ENCODE assay signal across 24 mouse cellular contexts in genomic region chr2:30466787-30467186, GRCm38 (mm10). TPM values are rescaled to one million over a fixed set of nuclear protein-coding genes. Genes with fewer than 3 reads are reported as not detected.
DNase-seq lines count a peak whose midpoint lies in the region; ATAC-seq lines count a peak whose summit lies in the region.
"Had no signal": no experiment of that assay in that cellular context is flagged by ENCODE, and none has a peak within 500 bp of the region (broad histone marks: within the 10 kb centered on the region; RNA-seq: fewer than 3 reads in every experiment).

No protein-coding gene starts in this region.

- H3K4me3 ChIP-seq in kidney, embryonic 14.5 days (ENCODE audit: low read length), result no peak overlapping the region
- no peak overlapping the region for H3K4me3 ChIP-seq in limb, embryonic 10.5 days
- H3K4me3 ChIP-seq: erythroblast, embryonic 14.5 days; heart, adult 2 months; hindbrain, embryonic 15.5 days; intestine, embryonic 15.5 days; limb, embryonic 15.5 days; midbrain, embryonic 15.5 days; neural tube, embryonic 15.5 days had no signal

- DNase-seq in embryo, embryonic 10 days (ENCODE audit: low spot score), result peak; percentile 48
- no peak for DNase-seq in embryo, embryonic 10.5 days (ENCODE audit: low spot score)
- no peak for DNase-seq in kidney, postnatal 4 days
- DNase-seq in NIH3T3 (ENCODE audit: low read depth), result peak; percentile 55
- DNase-seq in limb, embryonic 10.5 days (ENCODE audit: low spot score), result no peak
- no peak for DNase-seq in thymus, postnatal 10 days (ENCODE audit: low spot score in 2 of 2)
- no peak for DNase-seq in cerebellum, postnatal 36 days
- DNase-seq: adrenal gland, postnatal 25 days; cerebellum, adult 11 months; gastrocnemius, postnatal 14 days; heart, adult 2 months; heart, postnatal 10 days; kidney, postnatal 14 days; lung, postnatal 36 days; spleen, adult 18-20 months; thymus, postnatal 36 days had no signal

- no peak overlapping the region for H3K4me2 ChIP-seq in kidney, embryonic 14.5 days (replicated peaks; ENCODE audit: low read depth, low read length)
- H3K4me2 ChIP-seq: hindbrain, embryonic 15.5 days; intestine, embryonic 15.5 days; limb, embryonic 15.5 days; midbrain, embryonic 15.5 days; neural tube, embryonic 15.5 days had no signal

- H3K9me3 ChIP-seq in kidney, embryonic 14.5 days (ENCODE audit: control insufficient read depth, low read length), result no peaks in the 10 kb centered on the region
- H3K9me3 ChIP-seq in limb, embryonic 10.5 days (replicated peaks), result no peaks in the 10 kb centered on the region
- H3K9me3 ChIP-seq: hindbrain, embryonic 15.5 days; intestine, embryonic 15.5 days; limb, embryonic 15.5 days; midbrain, embryonic 15.5 days; neural tube, embryonic 15.5 days had no signal

- H3K27me3 ChIP-seq in kidney, embryonic 14.5 days (ENCODE audit: control insufficient read depth, insufficient read depth, low read length), result no peaks in the 10 kb centered on the region
- peaks cover 12% of the 10 kb centered on the region for H3K27me3 ChIP-seq in limb, embryonic 10.5 days (ENCODE audit: low read depth, poor library complexity, severe bottlenecking)
- H3K27me3 ChIP-seq: hindbrain, embryonic 15.5 days; intestine, embryonic 15.5 days; limb, embryonic 15.5 days; midbrain, embryonic 15.5 days; neural tube, embryonic 15.5 days had no signal

- H3K27ac ChIP-seq in kidney, embryonic 14.5 days (ENCODE audit: low read depth, low read length), result 0 out of 2 replicates have a peak overlapping the region, but pooled peaks have one; percentile 14
- H3K27ac ChIP-seq in limb, embryonic 10.5 days, result peak overlapping the region; percentile 59
- H3K27ac ChIP-seq: heart, adult 2 months; hindbrain, embryonic 15.5 days; intestine, embryonic 15.5 days; limb, embryonic 15.5 days; midbrain, embryonic 15.5 days; neural tube, embryonic 15.5 days had no signal

- H3K9ac ChIP-seq in kidney, embryonic 14.5 days (ENCODE audit: low read depth, low read length), result no peak overlapping the region
- H3K9ac ChIP-seq: hindbrain, embryonic 15.5 days; intestine, embryonic 15.5 days; limb, embryonic 15.5 days; midbrain, embryonic 15.5 days; neural tube, embryonic 15.5 days had no signal

- no peak for ATAC-seq in kidney, embryonic 14.5 days (ENCODE audit: low FRiP score, low TSS enrichment)
- ATAC-seq: forebrain, embryonic 14.5 days; intestine, embryonic 15.5 days; midbrain, embryonic 15.5 days had no signal

- no peaks in the 10 kb centered on the region for H3K36me3 ChIP-seq in kidney, embryonic 14.5 days (ENCODE audit: control insufficient read depth, insufficient read depth, low read length)
- H3K36me3 ChIP-seq in limb, embryonic 10.5 days, result no peaks in the 10 kb centered on the region
- H3K36me3 ChIP-seq: hindbrain, embryonic 15.5 days; intestine, embryonic 15.5 days; limb, embryonic 15.5 days; midbrain, embryonic 15.5 days; neural tube, embryonic 15.5 days had no signal

- WGBS in kidney, embryonic 14.5 days, result 41% methylated on average over 4 of the region's 4 CpGs
- WGBS in limb, embryonic 10.5 days, result 42% methylated on average over 4 of the region's 4 CpGs

- H3K4me1 ChIP-seq in kidney, embryonic 14.5 days (ENCODE audit: control insufficient read depth, insufficient read depth, low read length), result peaks cover 27% of the 10 kb centered on the region
- peaks cover 78% of the 10 kb centered on the region for H3K4me1 ChIP-seq in limb, embryonic 10.5 days

RNA-seq across cellular contexts. Expression of gene Ier5l, which starts 7.2 kb away (rescaled TPM):
- polyA plus RNA-seq in kidney, embryonic 14.5 days (2014; fragmentation: Nextera tagmentation; extraction: Ambion mirVana), result 5.5 and 7.2 TPM in 2 replicates
- 2.2 and 2.9 TPM in 2 replicates for polyA plus RNA-seq in limb, embryonic 10.5 days (2016; fragmentation: Nextera tagmentation; extraction: Ambion mirVana)

RNA-seq across cellular contexts. Expression of gene Ptpa, which starts 50.9 kb away (rescaled TPM):
- 92.3 and 96.0 TPM in 2 replicates for polyA plus RNA-seq in kidney, embryonic 14.5 days (2014; fragmentation: Nextera tagmentation; extraction: Ambion mirVana)
- 172 and 177 TPM in 2 replicates for polyA plus RNA-seq in limb, embryonic 10.5 days (2016; fragmentation: Nextera tagmentation; extraction: Ambion mirVana)

RNA-seq across cellular contexts. Expression of gene Crat, which starts 51.2 kb away (rescaled TPM):
- polyA plus RNA-seq in kidney, embryonic 14.5 days (2014; fragmentation: Nextera tagmentation; extraction: Ambion mirVana), result 21.4 and 30.6 TPM in 2 replicates
- polyA plus RNA-seq in limb, embryonic 10.5 days (2016; fragmentation: Nextera tagmentation; extraction: Ambion mirVana), result 21.9 and 22.9 TPM in 2 replicates

Comparison
In these comparisons a context has a peak if more than half of its experiments do, and no peak if none do; other contexts are left out.
1. DNase-seq: peak in embryo, embryonic 10 days (single experiment) and NIH3T3 (single experiment); none in embryo, embryonic 10.5 days (single experiment), kidney, postnatal 4 days (0 of 2), limb, embryonic 10.5 days (single experiment), thymus, postnatal 10 days (0 of 2) and cerebellum, postnatal 36 days (0 of 2).